Mouse (Mus musculus): ENCODE measurements around the gene Clic6.

- TF ChIP-seq CTCF (IDR thresholded peaks at IDR 0.05; ENCODE audit: low read depth, low read length) (no peak), POLR2A (IDR thresholded peaks at IDR 0.05; ENCODE audit: extremely low read depth, insufficient read depth, low read length) (no peak)
These were observed 43.4 kb upstream of the Clic6 start for GRCm38 (mm10) chr16:92442150-92442549.

Data from liver, adult 2 months (tissue).